Mouse (Mus musculus) testis, adult 2 months (tissue): ENCODE results near the gene Flt1.

ENCODE experiments used
- CTCF ChIP-seq: fragments of 200-500 bp; IDR thresholded peaks from 2 replicates; pipeline ENCODE4 v1.5.1; 2012; ENCODE audit warnings: low read depth, mild to moderate bottlenecking, inconsistent platforms, low read length, moderate library complexity; ENCODE audit not compliant: control insufficient read depth, insufficient read depth, insufficient replicate concordance
- POLR2A ChIP-seq: fragments of 200-500 bp; IDR thresholded peaks from 2 replicates; pipeline ENCODE4 v1.6.1; 2012; ENCODE audit warnings: low read depth, mild to moderate bottlenecking, inconsistent platforms, low read length, moderate library complexity; ENCODE audit not compliant: control insufficient read depth

GRCm38 (mm10) chr5:147639940-147640339, 85.9 kb downstream of the Flt1 start:
- TF ChIP-seq CTCF (no peak), POLR2A (no peak)
